In the genomic region with DNA sequence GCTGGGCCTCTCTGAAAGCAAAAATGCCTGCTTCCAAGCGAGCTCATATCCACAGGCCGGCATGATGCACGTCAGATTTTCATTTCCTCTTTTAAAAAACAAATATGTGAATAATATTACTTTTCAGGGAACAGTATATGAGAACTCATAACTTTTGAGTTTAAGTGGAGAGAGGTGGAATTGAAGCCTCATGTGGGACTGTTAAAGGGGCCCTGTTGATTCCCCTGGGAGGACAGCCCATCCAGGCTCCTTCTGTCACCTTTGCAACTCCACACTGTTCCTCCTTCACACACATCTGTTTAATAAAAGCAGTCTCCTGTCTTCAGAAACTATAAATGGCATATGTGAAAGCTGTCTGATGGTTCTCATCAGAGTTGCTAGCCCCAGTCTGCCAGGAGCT, we compare ENCODE assay signal across 19 mouse cellular contexts.
"Had no signal": no experiment of that assay in that cellular context is flagged by ENCODE, and none has a peak within 500 bp of the region (broad histone marks: within the 10 kb centered on the region; RNA-seq: fewer than 3 reads in every experiment).

No protein-coding gene starts in this region.

- H3K27me3 ChIP-seq: kidney, embryonic 15.5 days; liver, embryonic 13.5 days had no signal

- DNase-seq: kidney, adult 8-10 months; kidney, postnatal 10 days; kidney, postnatal 36 days; layer of hippocampus, postnatal 36 days; liver, embryonic 13.5 days; lung, adult 2 months; lung, postnatal 14 days; lung, postnatal 4 days; midbrain, embryonic 14.5 days; right cerebral cortex, postnatal 14 days; right cerebral cortex, postnatal 4 days; thymus, adult 2 months; thymus, postnatal 14 days; thymus, postnatal 4 days had no signal

- H3K27ac ChIP-seq: kidney, embryonic 15.5 days; left cerebral cortex, adult 2 months; liver, embryonic 13.5 days; stomach, postnatal 0 days had no signal

- H3K4me3 ChIP-seq: kidney, embryonic 15.5 days; left cerebral cortex, adult 2 months; liver, embryonic 13.5 days had no signal

- H3K4me1 ChIP-seq: liver, embryonic 13.5 days had no signal

- H3K9me3 ChIP-seq: kidney, embryonic 15.5 days; liver, embryonic 13.5 days had no signal

- H3K36me3 ChIP-seq: kidney, embryonic 15.5 days; liver, embryonic 13.5 days had no signal

- ATAC-seq: intestine, postnatal 0 days had no signal

- H3K9ac ChIP-seq: kidney, embryonic 15.5 days; liver, embryonic 13.5 days had no signal

- H3K4me2 ChIP-seq: kidney, embryonic 15.5 days; liver, embryonic 13.5 days; midbrain, embryonic 11.5 days had no signal
